Mouse (Mus musculus): ENCODE data around the gene Rab3d. TPM values are rescaled to one million over a fixed set of nuclear protein-coding genes. Genes with fewer than 3 reads are reported as not detected.
"Not testable (repeated sequence)": the region's sequence is repeated elsewhere in the genome, so short reads cannot be mapped to it uniquely, and the experiment has no call there.

The Rab3d gene
- polyA plus RNA-seq, 1 experiment from 2014 or later, result 28.4 TPM

DNA sequence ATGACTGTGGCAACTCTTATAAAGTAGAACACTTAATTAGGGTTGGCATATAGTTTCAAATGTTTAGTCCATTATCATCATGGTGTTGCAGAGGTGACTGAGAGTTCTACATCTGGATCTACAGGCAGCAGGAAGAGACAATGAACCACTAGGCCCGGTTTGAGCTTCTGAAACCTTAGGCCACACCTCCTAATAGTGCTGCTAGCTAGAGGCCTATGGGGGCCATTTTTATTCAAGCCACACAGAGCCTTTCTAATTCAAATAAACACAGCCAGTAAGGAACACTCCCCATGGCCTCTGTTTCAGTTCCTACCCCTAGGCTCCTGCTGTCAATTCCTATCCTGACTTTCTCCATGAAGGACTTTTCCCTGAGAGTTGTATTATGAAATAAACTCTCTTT is 55.8 kb downstream of the Rab3d start:
- H3K9ac ChIP-seq (replicated peaks; ENCODE audit: low read depth), result no peak overlapping the region
- no peaks in the 10 kb centered on the region for H3K9me3 ChIP-seq (ENCODE audit: low read length)
- H3K4me2 ChIP-seq (replicated peaks; ENCODE audit: low read depth, low read length), result no peak overlapping the region
- no peaks in the 10 kb centered on the region for H3K4me1 ChIP-seq (ENCODE audit: insufficient read depth, low read depth, low read length)
- no peak overlapping the region for H3K4me3 ChIP-seq (ENCODE audit: low read depth, low read length)
- TF ChIP-seq CTCF (IDR thresholded peaks at IDR 0.05) (no peak), EP300 (IDR thresholded peaks at IDR 0.05) (no peak)
- H3K36me3 ChIP-seq (ENCODE audit: insufficient read depth, low read length), result no peaks in the 10 kb centered on the region
- DNase-seq (ENCODE audit: low spot score), result no peak
- no peak overlapping the region for H3K27ac ChIP-seq (ENCODE audit: low read length)
- H3K27me3 ChIP-seq (replicated peaks; ENCODE audit: insufficient read depth, low read length), result no peaks in the 10 kb centered on the region
- ATAC-seq, result no peak
- WGBS, result 52% methylated on average over 1 of the region's 1 CpGs

DNA sequence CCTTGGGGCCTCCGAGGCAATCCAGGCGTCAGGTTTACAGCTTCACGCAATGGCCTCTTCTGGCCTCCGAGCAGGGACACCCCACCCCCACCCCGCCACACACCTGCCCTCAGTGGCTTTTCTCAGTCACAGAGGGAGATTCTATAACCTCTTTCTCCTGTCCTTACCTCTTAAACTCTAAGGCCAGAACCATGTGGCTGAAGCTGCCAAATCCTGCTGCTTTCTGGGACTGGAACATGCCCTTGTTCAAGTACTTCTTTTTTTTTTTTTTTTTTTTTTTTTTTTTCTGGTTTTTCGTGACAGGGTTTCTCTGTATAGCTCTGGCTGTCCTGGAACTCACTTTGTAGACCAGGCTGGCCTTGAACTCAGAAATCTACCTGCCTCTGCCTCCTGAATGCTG is 57.6 kb downstream of the Rab3d start:
- not testable (repeated sequence) for ATAC-seq; H3K27me3 ChIP-seq (replicated peaks; ENCODE audit: insufficient read depth, low read length); H3K4me2 ChIP-seq (replicated peaks; ENCODE audit: low read depth, low read length); H3K4me1 ChIP-seq (ENCODE audit: insufficient read depth, low read depth, low read length); H3K4me3 ChIP-seq (ENCODE audit: low read depth, low read length); H3K27ac ChIP-seq (ENCODE audit: low read length); H3K36me3 ChIP-seq (ENCODE audit: insufficient read depth, low read length); DNase-seq (ENCODE audit: low spot score); H3K9ac ChIP-seq (replicated peaks; ENCODE audit: low read depth); H3K9me3 ChIP-seq (ENCODE audit: low read length)
- 73% methylated on average over 6 of the region's 6 CpGs for WGBS

- Histone ChIP-seq H3K4me3 (ENCODE audit: low read depth, low read length) (no peak overlapping the region), H3K36me3 (ENCODE audit: insufficient read depth, low read length) (no peaks in the 10 kb centered on the region), H3K27me3 (replicated peaks; ENCODE audit: insufficient read depth, low read length) (no peaks in the 10 kb centered on the region), H3K9me3 (ENCODE audit: low read length) (no peaks in the 10 kb centered on the region), H3K4me1 (ENCODE audit: insufficient read depth, low read depth, low read length) (no peaks in the 10 kb centered on the region), H3K4me2 (replicated peaks; ENCODE audit: low read depth, low read length) (no peak overlapping the region), H3K9ac (replicated peaks; ENCODE audit: low read depth) (no peak overlapping the region), H3K27ac (ENCODE audit: low read length) (no peak overlapping the region)
- WGBS, result 69% methylated on average over 3 of the region's 3 CpGs
- ATAC-seq, result peak; percentile 26; the same call in 1 of the 2 replicates
- DNase-seq (ENCODE audit: low spot score), result peak; percentile 27
- 0 out of 2 replicates have a peak, but pooled peaks have one; percentile 11 for TF ChIP-seq EP300 (IDR thresholded peaks at IDR 0.05)
- no peak for TF ChIP-seq CTCF (IDR thresholded peaks at IDR 0.05)
Measured at GRCm38 (mm10) chr9:21859606-21860005, 58.4 kb downstream of the Rab3d start.

DNA sequence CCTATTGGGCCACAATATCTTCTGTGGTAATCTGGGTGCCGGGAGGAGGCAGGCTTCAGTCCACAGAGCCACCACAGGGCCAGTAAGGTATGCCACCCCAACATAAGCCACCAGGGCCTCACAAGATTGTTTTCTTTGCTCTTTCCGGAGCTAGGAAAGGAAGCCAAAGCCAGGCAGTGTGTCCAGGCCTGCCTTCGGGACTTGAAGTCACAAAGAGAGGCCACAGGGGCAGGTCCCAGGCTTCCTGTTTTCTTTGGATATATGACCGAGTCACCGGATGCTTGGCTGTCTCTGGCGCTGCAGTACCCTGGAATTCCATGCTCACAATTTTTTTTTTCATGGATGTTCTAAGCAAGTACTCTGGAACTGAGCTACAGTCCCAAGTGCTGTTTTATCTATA is 59.9 kb downstream of the Rab3d start:
- Histone ChIP-seq H3K36me3 (ENCODE audit: insufficient read depth, low read length) (no peaks in the 10 kb centered on the region), H3K9me3 (ENCODE audit: low read length) (no peaks in the 10 kb centered on the region), H3K9ac (replicated peaks; ENCODE audit: low read depth) (no peak overlapping the region), H3K27me3 (replicated peaks; ENCODE audit: insufficient read depth, low read length) (no peaks in the 10 kb centered on the region), H3K27ac (ENCODE audit: low read length) (peak overlapping the region; percentile 68; the same call in 1 of the 2 replicates), H3K4me1 (ENCODE audit: insufficient read depth, low read depth, low read length) (no peaks in the 10 kb centered on the region), H3K4me3 (ENCODE audit: low read depth, low read length) (no peak overlapping the region), H3K4me2 (replicated peaks; ENCODE audit: low read depth, low read length) (no peak overlapping the region)
- ATAC-seq (peak; percentile 94), DNase-seq (ENCODE audit: low spot score) (peak; percentile 77)
- 37% methylated on average over 6 of the region's 6 CpGs for WGBS
- TF ChIP-seq CTCF (IDR thresholded peaks at IDR 0.05) (peak; percentile 44), EP300 (IDR thresholded peaks at IDR 0.05) (peak; percentile 87)

GRCm38 (mm10) chr9:21857501-21857900 is 60.5 kb downstream of the Rab3d start:
- H3K9ac ChIP-seq (replicated peaks; ENCODE audit: low read depth), result no peak overlapping the region
- ATAC-seq (no peak), DNase-seq (ENCODE audit: low spot score) (no peak)
- H3K36me3 ChIP-seq (ENCODE audit: insufficient read depth, low read length), result no peaks in the 10 kb centered on the region
- H3K4me1 ChIP-seq (ENCODE audit: insufficient read depth, low read depth, low read length), result no peaks in the 10 kb centered on the region
- H3K27me3 ChIP-seq (replicated peaks; ENCODE audit: insufficient read depth, low read length), result no peaks in the 10 kb centered on the region
- no peak overlapping the region for H3K4me2 ChIP-seq (replicated peaks; ENCODE audit: low read depth, low read length)
- WGBS, result 85% methylated on average over 2 of the region's 2 CpGs
- no peak overlapping the region for H3K4me3 ChIP-seq (ENCODE audit: low read depth, low read length)
- H3K9me3 ChIP-seq (ENCODE audit: low read length), result no peaks in the 10 kb centered on the region
- no peak overlapping the region for H3K27ac ChIP-seq (ENCODE audit: low read length)
- no peak for TF ChIP-seq CTCF (IDR thresholded peaks at IDR 0.05)
- no peak for TF ChIP-seq EP300 (IDR thresholded peaks at IDR 0.05)

Other genes starting within 250 kb of the Rab3d start
- 52.2 and 56.8 TPM in 2 replicates for gene Ldlr, start 194.7 kb downstream of the Rab3d start, polyA plus RNA-seq (2015; fragmentation: Nextera tagmentation; extraction: Ambion mirVana)
- gene Spc24, start 157.9 kb downstream of the Rab3d start, polyA plus RNA-seq (2015; fragmentation: Nextera tagmentation; extraction: Ambion mirVana), result 13.4 and 15.7 TPM in 2 replicates
- gene Kank2, start 119.4 kb downstream of the Rab3d start, polyA plus RNA-seq (2015; fragmentation: Nextera tagmentation; extraction: Ambion mirVana), result 23.3 and 24.0 TPM in 2 replicates
- 6.2 and 7.4 TPM in 2 replicates for gene Angptl8, start 82.7 kb downstream of the Rab3d start, polyA plus RNA-seq (2015; fragmentation: Nextera tagmentation; extraction: Ambion mirVana)
- gene Dock6, start 65.6 kb downstream of the Rab3d start, polyA plus RNA-seq (2015; fragmentation: Nextera tagmentation; extraction: Ambion mirVana), result 35.8 and 43.2 TPM in 2 replicates
- gene Ccdc159, start 9.3 kb upstream of the Rab3d start, polyA plus RNA-seq (2015; fragmentation: Nextera tagmentation; extraction: Ambion mirVana), result 1.2 and 1.4 TPM in 2 replicates
- gene Tmem205, start 9.4 kb upstream of the Rab3d start, polyA plus RNA-seq (2015; fragmentation: Nextera tagmentation; extraction: Ambion mirVana), result 106 and 107 TPM in 2 replicates
- 2.2 and 3.3 TPM in 2 replicates for gene Plppr2, start 18.8 kb upstream of the Rab3d start, polyA plus RNA-seq (2015; fragmentation: Nextera tagmentation; extraction: Ambion mirVana)
- gene Swsap1, start 37.6 kb upstream of the Rab3d start, polyA plus RNA-seq (2015; fragmentation: Nextera tagmentation; extraction: Ambion mirVana), result 5.7 and 5.8 TPM in 2 replicates
- gene Epor, start 45.3 kb upstream of the Rab3d start, polyA plus RNA-seq (2015; fragmentation: Nextera tagmentation; extraction: Ambion mirVana), result 5.7 and 7.4 TPM in 2 replicates
- 6.0 and 6.4 TPM in 2 replicates for gene Rgl3, start 71.3 kb upstream of the Rab3d start, polyA plus RNA-seq (2015; fragmentation: Nextera tagmentation; extraction: Ambion mirVana)
- gene Ccdc151, start 84.4 kb upstream of the Rab3d start, polyA plus RNA-seq (2015; fragmentation: Nextera tagmentation; extraction: Ambion mirVana), result 5.3 and 6.0 TPM in 2 replicates
- 51.9 and 56.1 TPM in 2 replicates for gene Prkcsh, start 84.6 kb upstream of the Rab3d start, polyA plus RNA-seq (2015; fragmentation: Nextera tagmentation; extraction: Ambion mirVana)
- gene Elavl3, start 133.8 kb upstream of the Rab3d start, polyA plus RNA-seq (2015; fragmentation: Nextera tagmentation; extraction: Ambion mirVana), result 0.04 TPM in 1 of 2 replicates, not detected in the other
- gene Gm49318, start 153.1 kb upstream of the Rab3d start, polyA plus RNA-seq (2015; fragmentation: Nextera tagmentation; extraction: Ambion mirVana), result not detected in 2 replicates
- 8.8 and 8.9 TPM in 2 replicates for gene Zfp653, start 153.2 kb upstream of the Rab3d start, polyA plus RNA-seq (2015; fragmentation: Nextera tagmentation; extraction: Ambion mirVana)
- 21.3 and 21.9 TPM in 2 replicates for gene Ecsit, start 167.2 kb upstream of the Rab3d start, polyA plus RNA-seq (2015; fragmentation: Nextera tagmentation; extraction: Ambion mirVana)
- gene Cnn1, start 181.0 kb upstream of the Rab3d start, polyA plus RNA-seq (2015; fragmentation: Nextera tagmentation; extraction: Ambion mirVana), result 43.7 and 64.8 TPM in 2 replicates
- gene Elof1, start 199.0 kb upstream of the Rab3d start, polyA plus RNA-seq (2015; fragmentation: Nextera tagmentation; extraction: Ambion mirVana), result 188 and 191 TPM in 2 replicates
- gene Acp5, start 217.5 kb upstream of the Rab3d start, polyA plus RNA-seq (2015; fragmentation: Nextera tagmentation; extraction: Ambion mirVana), result 8.9 and 9.1 TPM in 2 replicates
- 100 and 112 TPM in 2 replicates for gene Pigyl, start 238.7 kb upstream of the Rab3d start, polyA plus RNA-seq (2015; fragmentation: Nextera tagmentation; extraction: Ambion mirVana)